Mouse (Mus musculus): ENCODE results near the gene Retnlb. TPM values are rescaled to one million over a fixed set of nuclear protein-coding genes. Genes with fewer than 3 reads are reported as not detected.

Gene Retnlb
- polyA plus RNA-seq, 1 experiment: not detected

- DNase-seq (ENCODE audit: extremely low spot score in 1 of 2, low spot score in 1 of 2): no peak
These were observed 51.0 kb downstream of the Retnlb start for GRCm38 (mm10) chr16:48867690-48868089.

Other genes starting within 250 kb of the Retnlb start
- gene Trat1, start 44.8 kb upstream of the Retnlb start, polyA plus RNA-seq (2012; rRNA removed): 0.84 and 1.8 TPM in 2 replicates
- not detected in 2 replicates for gene Retnla, start 25.7 kb downstream of the Retnlb start, polyA plus RNA-seq (2012; rRNA removed)
- 0.29 and 0.78 TPM in 2 replicates for gene Retnlg, start 55.8 kb downstream of the Retnlb start, polyA plus RNA-seq (2012; rRNA removed)
- 64.1 and 74.6 TPM in 2 replicates for gene Dzip3, start 177.3 kb downstream of the Retnlb start, polyA plus RNA-seq (2012; rRNA removed)
- 2.5 and 2.7 TPM in 2 replicates for gene Cip2a, start 177.3 kb downstream of the Retnlb start, polyA plus RNA-seq (2012; rRNA removed)
- 0.50 and 0.54 TPM in 2 replicates for gene Myh15, start 240.6 kb downstream of the Retnlb start, polyA plus RNA-seq (2012; rRNA removed)

Data from frontal cortex, adult 2 months (tissue).